Mouse (Mus musculus): ENCODE measurements at regions not wholly inside any gene's neighbourhood (a gene's known extent, or its start where the extent isn't known, plus 50 kb on each side); places are given as distances from the start of the nearest gene placed in this dataset.

- H3K4me1 ChIP-seq (replicated peaks; ENCODE audit: insufficient read depth, low read length) = no peaks in the 10 kb centered on the region
- TF ChIP-seq CTCF (IDR thresholded peaks at IDR 0.05; ENCODE audit: low read depth) = no peak
- ATAC-seq (replicated peaks; ENCODE audit: low FRiP score, low read depth) (no peak), DNase-seq (ENCODE audit: low spot score) (no peak)
- no peaks in the 10 kb centered on the region for H3K27me3 ChIP-seq (ENCODE audit: insufficient read depth, low read length)
- H3K4me2 ChIP-seq (ENCODE audit: low read length) = no peak overlapping the region
- H3K9me3 ChIP-seq (replicated peaks; ENCODE audit: low read length) = no peaks in the 10 kb centered on the region
- H3K36me3 ChIP-seq (ENCODE audit: insufficient read depth, low read length) = no peaks in the 10 kb centered on the region
- no peak overlapping the region for H3K27ac ChIP-seq
- no peak overlapping the region for H3K4me3 ChIP-seq (replicated peaks; ENCODE audit: low read depth, low read length)
- no peak overlapping the region for H3K9ac ChIP-seq (ENCODE audit: low read depth, low read length)
- WGBS = 60% methylated on average over 2 of the region's 2 CpGs
Observed at GRCm38 (mm10) chr16:5444785-5445184, 189.0 kb upstream of the Eef2kmt start.

DNA sequence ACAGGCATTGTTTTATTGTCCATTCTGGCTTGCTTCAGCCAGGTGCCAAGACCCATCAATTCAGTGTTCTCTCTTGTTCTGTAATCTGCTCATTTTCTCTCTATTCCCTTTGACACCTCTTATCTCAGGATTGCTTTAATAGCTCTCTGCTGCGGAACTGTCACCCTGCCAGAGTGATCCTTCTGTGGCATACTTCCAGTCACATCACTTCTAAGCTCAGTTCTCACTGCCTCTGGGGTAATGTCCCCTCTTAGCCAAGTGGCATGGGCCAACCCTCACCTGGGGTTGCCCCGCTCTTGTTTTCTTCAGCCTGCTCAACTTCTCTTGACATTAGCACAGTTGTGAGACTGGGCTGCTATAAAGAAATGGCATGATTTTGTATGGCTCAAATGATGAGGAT lies 183.9 kb upstream of the Eef2kmt start:
- TF ChIP-seq CTCF (IDR thresholded peaks at IDR 0.05; ENCODE audit: low read depth) = no peak
- H3K4me3 ChIP-seq (replicated peaks; ENCODE audit: low read depth, low read length) = no peak overlapping the region
- no peaks in the 10 kb centered on the region for H3K9me3 ChIP-seq (replicated peaks; ENCODE audit: low read length)
- no peak overlapping the region for H3K27ac ChIP-seq
- H3K4me1 ChIP-seq (replicated peaks; ENCODE audit: insufficient read depth, low read length) = no peaks in the 10 kb centered on the region
- H3K4me2 ChIP-seq (ENCODE audit: low read length) = no peak overlapping the region
- DNase-seq (ENCODE audit: low spot score) (no peak), ATAC-seq (replicated peaks; ENCODE audit: low FRiP score, low read depth) (no peak)
- no peak overlapping the region for H3K9ac ChIP-seq (ENCODE audit: low read depth, low read length)
- H3K36me3 ChIP-seq (ENCODE audit: insufficient read depth, low read length) = no peaks in the 10 kb centered on the region
- 87% methylated on average over 2 of the region's 2 CpGs for WGBS
- H3K27me3 ChIP-seq (ENCODE audit: insufficient read depth, low read length) = no peaks in the 10 kb centered on the region

GRCm38 (mm10) chr16:5438405-5438804 lies 182.6 kb upstream of the Eef2kmt start:
- H3K9ac ChIP-seq (ENCODE audit: low read depth, low read length) = no peak overlapping the region
- DNase-seq (ENCODE audit: low spot score) (no peak), ATAC-seq (replicated peaks; ENCODE audit: low FRiP score, low read depth) (no peak)
- no peak overlapping the region for H3K4me3 ChIP-seq (replicated peaks; ENCODE audit: low read depth, low read length)
- H3K4me1 ChIP-seq (replicated peaks; ENCODE audit: insufficient read depth, low read length) = no peaks in the 10 kb centered on the region
- no peak overlapping the region for H3K27ac ChIP-seq
- 82% methylated on average over 2 of the region's 2 CpGs for WGBS
- H3K27me3 ChIP-seq (ENCODE audit: insufficient read depth, low read length) = no peaks in the 10 kb centered on the region
- H3K9me3 ChIP-seq (replicated peaks; ENCODE audit: low read length) = no peaks in the 10 kb centered on the region
- no peak overlapping the region for H3K4me2 ChIP-seq (ENCODE audit: low read length)
- no peak for TF ChIP-seq CTCF (IDR thresholded peaks at IDR 0.05; ENCODE audit: low read depth)
- no peaks in the 10 kb centered on the region for H3K36me3 ChIP-seq (ENCODE audit: insufficient read depth, low read length)

GRCm38 (mm10) chr16:5431689-5432088 lies 175.9 kb upstream of the Eef2kmt start:
- Histone ChIP-seq H3K4me3 (replicated peaks; ENCODE audit: low read depth, low read length) (no peak overlapping the region), H3K27me3 (ENCODE audit: insufficient read depth, low read length) (no peaks in the 10 kb centered on the region), H3K9me3 (replicated peaks; ENCODE audit: low read length) (no peaks in the 10 kb centered on the region), H3K4me1 (replicated peaks; ENCODE audit: insufficient read depth, low read length) (no peaks in the 10 kb centered on the region), H3K4me2 (ENCODE audit: low read length) (no peak overlapping the region), H3K27ac (no peak overlapping the region), H3K36me3 (ENCODE audit: insufficient read depth, low read length) (no peaks in the 10 kb centered on the region), H3K9ac (ENCODE audit: low read depth, low read length) (no peak overlapping the region)
- WGBS = 63% methylated on average over 5 of the region's 5 CpGs
- DNase-seq (ENCODE audit: low spot score) (no peak), ATAC-seq (replicated peaks; ENCODE audit: low FRiP score, low read depth) (no peak)
- TF ChIP-seq CTCF (IDR thresholded peaks at IDR 0.05; ENCODE audit: low read depth) = no peak

- H3K4me3 ChIP-seq (replicated peaks; ENCODE audit: low read depth, low read length) = no peak overlapping the region
- no peaks in the 10 kb centered on the region for H3K27me3 ChIP-seq (ENCODE audit: insufficient read depth, low read length)
- 58% methylated on average over 3 of the region's 3 CpGs for WGBS
- no peak overlapping the region for H3K9ac ChIP-seq (ENCODE audit: low read depth, low read length)
- TF ChIP-seq CTCF (IDR thresholded peaks at IDR 0.05; ENCODE audit: low read depth) = no peak
- H3K27ac ChIP-seq = no peak overlapping the region
- DNase-seq (ENCODE audit: low spot score) (no peak), ATAC-seq (replicated peaks; ENCODE audit: low FRiP score, low read depth) (no peak)
- H3K9me3 ChIP-seq (replicated peaks; ENCODE audit: low read length) = no peaks in the 10 kb centered on the region
- no peak overlapping the region for H3K4me2 ChIP-seq (ENCODE audit: low read length)
- no peaks in the 10 kb centered on the region for H3K36me3 ChIP-seq (ENCODE audit: insufficient read depth, low read length)
- H3K4me1 ChIP-seq (replicated peaks; ENCODE audit: insufficient read depth, low read length) = no peaks in the 10 kb centered on the region
Observed at GRCm38 (mm10) chr16:5431111-5431510, 175.3 kb upstream of the Eef2kmt start.

GRCm38 (mm10) chr16:5429466-5429865 lies 173.7 kb upstream of the Eef2kmt start:
- DNase-seq (ENCODE audit: low spot score) (peak; percentile 6), ATAC-seq (replicated peaks; ENCODE audit: low FRiP score, low read depth) (no peak)
- Histone ChIP-seq H3K4me2 (ENCODE audit: low read length) (no peak overlapping the region), H3K36me3 (ENCODE audit: insufficient read depth, low read length) (no peaks in the 10 kb centered on the region), H3K27ac (no peak overlapping the region), H3K27me3 (ENCODE audit: insufficient read depth, low read length) (no peaks in the 10 kb centered on the region), H3K9ac (ENCODE audit: low read depth, low read length) (no peak overlapping the region), H3K4me1 (replicated peaks; ENCODE audit: insufficient read depth, low read length) (no peaks in the 10 kb centered on the region), H3K4me3 (replicated peaks; ENCODE audit: low read depth, low read length) (no peak overlapping the region), H3K9me3 (replicated peaks; ENCODE audit: low read length) (no peaks in the 10 kb centered on the region)
- WGBS = 55% methylated on average over 2 of the region's 2 CpGs
- no peak for TF ChIP-seq CTCF (IDR thresholded peaks at IDR 0.05; ENCODE audit: low read depth)

GRCm38 (mm10) chr16:5425908-5426307 lies 170.1 kb upstream of the Eef2kmt start:
- no peak overlapping the region for H3K27ac ChIP-seq
- no peaks in the 10 kb centered on the region for H3K4me1 ChIP-seq (replicated peaks; ENCODE audit: insufficient read depth, low read length)

More at GRCm38 (mm10) chr16:5425908-5426307, 170.1 kb upstream of the Eef2kmt start:
- 87% methylated on average over 2 of the region's 2 CpGs for WGBS
- Histone ChIP-seq H3K9me3 (replicated peaks; ENCODE audit: low read length) (no peaks in the 10 kb centered on the region), H3K4me3 (replicated peaks; ENCODE audit: low read depth, low read length) (no peak overlapping the region), H3K27me3 (ENCODE audit: insufficient read depth, low read length) (no peaks in the 10 kb centered on the region), H3K36me3 (ENCODE audit: insufficient read depth, low read length) (no peaks in the 10 kb centered on the region), H3K4me2 (ENCODE audit: low read length) (no peak overlapping the region), H3K9ac (ENCODE audit: low read depth, low read length) (no peak overlapping the region)
- DNase-seq (ENCODE audit: low spot score) (no peak), ATAC-seq (replicated peaks; ENCODE audit: low FRiP score, low read depth) (no peak)
- no peak for TF ChIP-seq CTCF (IDR thresholded peaks at IDR 0.05; ENCODE audit: low read depth)
